Mouse (Mus musculus) liver, embryonic 13.5 days (tissue): ENCODE results near the gene Wdr83. TPM values are rescaled to one million over a fixed set of nuclear protein-coding genes. Genes with fewer than 3 reads are reported as not detected.

Experiments
- ATAC-seq: fragments of 200-750 bp; cut with Nextera tagmentation; 2 replicates; pipeline ENCODE4 v1.8.0; 2017; ENCODE audit warnings: low read depth, mild to moderate bottlenecking, moderate number of reproducible peaks, moderate library complexity
- DNase-seq: peaks from one replicate; pipeline ENCODE4 v3.0.0; 2022
- H3K27ac ChIP-seq: fragments of 300-500 bp; sonication (generic); 2 replicates; pipeline ENCODE4 v1.5.1; 2015; ENCODE audit warnings: moderate library complexity, mild to moderate bottlenecking, inconsistent platforms
- H3K27me3 ChIP-seq: fragments of 300-500 bp; sonication (generic); 2 replicates; pipeline ENCODE4 v1.6.1; 2015; ENCODE audit warnings: mild to moderate bottlenecking, inconsistent platforms
- H3K36me3 ChIP-seq: fragments of 300-500 bp; sonication (generic); 2 replicates; pipeline ENCODE4 v1.6.1; 2015; ENCODE audit warnings: mild to moderate bottlenecking, inconsistent platforms
- H3K4me1 ChIP-seq: fragments of 300-500 bp; sonication (generic); replicated peaks from 2 replicates; pipeline ENCODE4 v1.6.1; 2015; ENCODE audit warnings: inconsistent platforms
- H3K4me2 ChIP-seq: fragments of 300-500 bp; sonication (generic); 2 replicates; pipeline ENCODE4 v1.6.1; 2015; ENCODE audit warnings: inconsistent platforms, mild to moderate bottlenecking, moderate library complexity
- H3K4me3 ChIP-seq: fragments of 300-500 bp; sonication (generic); replicated peaks from 2 replicates; pipeline ENCODE4 v1.5.1; 2015; ENCODE audit warnings: mild to moderate bottlenecking, inconsistent platforms
- H3K9ac ChIP-seq: fragments of 300-500 bp; sonication (generic); 2 replicates; pipeline ENCODE4 v1.6.1; 2015; ENCODE audit warnings: mild to moderate bottlenecking, inconsistent platforms
- H3K9me3 ChIP-seq: fragments of 300-500 bp; sonication (generic); replicated peaks from 2 replicates; pipeline ENCODE4 v1.6.1; 2016; ENCODE audit warnings: inconsistent platforms
- WGBS: fragments of 180-500 bp; shearing (Covaris S2); methylation state at CpG from one replicate; pipeline ENCODE4 v1.1.7; 2015; ENCODE audit not compliant: insufficient replicate concordance; 5-methylcytosine and 5-hydroxymethylcytosine counted together
- polyA plus RNA-seq: library from polyadenylated mRNA; unstranded; fragments of >200 nt; fragmentation: Nextera tagmentation; extraction: Ambion mirVana; gene quantifications from 2 replicates; pipeline ENCODE4 v1.2.1, GENCODE M21; 2015

Wdr83 gene
- polyA plus RNA-seq, 1 experiment from 2014 or later, result 28.1 TPM

DNA sequence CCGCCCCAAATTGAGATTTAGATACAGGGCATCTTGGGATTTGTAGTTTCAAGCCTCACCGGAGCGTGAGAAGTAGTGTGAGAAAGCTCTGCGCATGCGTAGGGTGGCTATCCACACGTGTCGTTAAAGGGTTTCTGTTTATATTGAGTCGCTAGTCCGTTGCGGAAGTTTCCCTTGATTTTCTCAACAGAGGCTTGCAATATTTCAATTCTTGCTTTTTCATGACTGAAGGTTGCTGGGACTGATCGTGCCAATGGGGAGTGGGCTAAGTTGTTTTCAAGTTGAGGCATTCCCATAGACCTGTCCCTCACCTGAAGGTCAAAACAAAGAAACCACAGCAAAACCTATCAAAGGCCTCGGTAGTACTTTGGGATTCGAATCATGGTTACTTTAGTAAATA lies 46.3 kb downstream of the Wdr83 start:
- ATAC-seq (no peak), DNase-seq (peak; percentile 61)
- peak overlapping the region; percentile 93 for H3K4me2 ChIP-seq
- WGBS, result under 1% methylated on average over 13 of the region's 13 CpGs
- peaks cover 60% of the 10 kb centered on the region for H3K4me1 ChIP-seq
- peak overlapping the region; percentile 81 for H3K9ac ChIP-seq
- peak overlapping the region; percentile 88 for H3K27ac ChIP-seq
- no peaks in the 10 kb centered on the region for H3K9me3 ChIP-seq
- H3K4me3 ChIP-seq, result peak overlapping the region; percentile 86
- no peaks in the 10 kb centered on the region for H3K27me3 ChIP-seq
- peaks cover 44% of the 10 kb centered on the region for H3K36me3 ChIP-seq

DNA sequence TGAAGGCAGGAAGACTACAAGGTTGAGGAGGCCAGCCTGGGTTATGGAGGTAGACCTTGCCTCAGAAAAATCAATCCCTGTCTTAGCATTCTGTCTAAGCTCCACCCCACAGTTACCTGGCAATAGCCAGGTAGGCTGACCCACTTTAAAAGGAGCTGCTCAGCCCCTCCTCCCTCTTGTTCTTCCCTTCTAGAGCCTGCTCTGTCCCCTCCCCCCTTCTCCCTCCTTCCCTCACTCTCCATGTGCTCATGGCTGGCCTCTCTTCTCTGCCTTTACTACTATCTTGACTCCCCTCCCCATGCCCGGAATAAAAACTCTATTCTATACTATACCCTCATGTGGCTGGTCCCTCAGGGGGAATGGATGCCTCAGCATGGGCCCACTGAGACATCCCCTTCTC lies 47.2 kb downstream of the Wdr83 start:
- Histone ChIP-seq H3K9me3 (no peaks in the 10 kb centered on the region), H3K4me1 (peaks cover 61% of the 10 kb centered on the region), H3K27ac (peak overlapping the region; percentile 51), H3K9ac (0 out of 2 replicates have a peak overlapping the region, but pooled peaks have one; percentile 29), H3K36me3 (peaks cover 50% of the 10 kb centered on the region), H3K4me2 (peak overlapping the region; percentile 93), H3K4me3 (no peak overlapping the region), H3K27me3 (no peaks in the 10 kb centered on the region)
- ATAC-seq (no peak), DNase-seq (no peak)
- 41% methylated on average over 1 of the region's 1 CpGs for WGBS

DNA sequence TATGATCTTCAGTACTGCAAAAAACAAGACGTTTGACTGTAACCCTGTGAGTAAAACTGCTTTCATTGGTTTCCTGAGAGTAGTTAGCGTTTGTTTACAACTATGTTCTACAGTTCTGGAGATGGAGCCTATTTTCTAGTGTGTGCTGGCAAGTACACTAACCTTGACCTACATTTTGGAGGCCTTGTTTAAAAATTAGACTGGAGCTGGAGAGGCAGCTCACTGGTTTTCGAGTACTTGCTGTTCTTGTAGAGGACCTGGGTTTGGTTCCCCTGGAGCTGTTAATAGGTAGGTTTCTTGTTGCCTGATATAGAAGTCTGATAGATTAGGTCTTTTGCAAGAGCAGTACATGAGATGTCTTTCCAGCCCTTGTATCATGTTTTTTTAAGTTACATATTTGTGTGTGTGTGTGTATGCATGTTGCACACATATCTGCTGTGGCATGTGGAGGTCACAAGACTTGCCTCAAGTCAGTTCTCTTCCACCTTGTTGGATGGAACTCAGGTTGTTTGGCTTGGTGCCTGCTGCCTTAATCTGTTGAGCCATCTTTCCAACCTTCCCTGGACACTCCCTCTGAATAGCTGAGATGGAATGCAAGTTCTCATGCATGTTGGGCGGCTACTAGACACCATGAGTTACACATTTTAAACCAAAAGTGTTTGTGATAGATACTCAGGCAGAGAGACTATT lies 48.3 kb downstream of the Wdr83 start:
- Histone ChIP-seq H3K4me3 (no peak overlapping the region), H3K9ac (0 out of 2 replicates have a peak overlapping the region, but pooled peaks have one; percentile 12), H3K36me3 (peaks cover 55% of the 10 kb centered on the region), H3K27ac (0 out of 2 replicates have a peak overlapping the region, but pooled peaks have one; percentile 35), H3K9me3 (no peaks in the 10 kb centered on the region), H3K4me2 (no peak overlapping the region), H3K27me3 (no peaks in the 10 kb centered on the region), H3K4me1 (peaks cover 63% of the 10 kb centered on the region)
- ATAC-seq, result no peak
- DNase-seq, result no peak
- 73% methylated on average over 4 of the region's 4 CpGs for WGBS

DNA sequence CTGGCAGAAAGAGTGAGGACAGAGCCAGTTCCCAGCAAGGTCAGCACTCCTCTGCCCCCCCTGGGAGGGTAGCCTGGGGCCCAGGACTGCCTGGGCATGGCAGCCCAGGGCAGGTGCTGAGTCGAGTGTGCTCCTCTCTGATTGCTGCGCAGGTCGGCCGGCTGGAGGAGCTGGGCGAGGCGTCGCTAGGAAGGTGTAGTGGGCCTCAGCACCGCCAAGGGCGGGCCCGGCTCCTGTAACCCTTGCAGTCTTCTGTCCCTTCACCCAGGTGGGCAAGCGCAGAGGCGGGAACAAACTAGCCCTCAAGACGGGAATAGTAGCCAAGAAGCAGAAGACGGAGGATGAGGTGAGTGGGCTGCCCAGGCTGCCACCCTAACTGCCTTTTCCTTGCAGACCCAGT lies 51.8 kb downstream of the Wdr83 start:
- peaks cover 55% of the 10 kb centered on the region for H3K36me3 ChIP-seq

DNA sequence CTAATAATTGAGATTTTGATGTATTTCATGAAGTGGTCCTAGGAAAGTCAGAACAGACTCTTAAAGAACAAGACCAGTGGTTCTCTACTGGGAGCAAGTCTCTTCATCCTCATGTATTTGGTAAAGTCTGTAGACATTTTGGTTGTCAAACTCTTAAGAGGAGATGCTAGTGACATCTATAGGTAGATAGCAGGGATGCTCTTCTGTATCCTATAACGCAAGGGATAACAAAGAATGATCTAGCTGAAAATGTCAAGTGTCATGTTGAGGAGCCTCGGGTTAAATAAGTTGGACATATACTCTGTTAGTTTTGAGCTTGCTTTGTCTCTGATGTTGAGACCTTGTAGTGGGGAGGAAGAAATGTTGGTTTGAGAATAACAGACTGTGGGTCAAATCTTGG lies 53.2 kb downstream of the Wdr83 start:
- Histone ChIP-seq H3K36me3 (peaks cover 55% of the 10 kb centered on the region), H3K4me3 (peak overlapping the region; percentile 100), H3K9ac (peak overlapping the region; percentile 100), H3K27me3 (no peaks in the 10 kb centered on the region), H3K4me1 (peaks cover 61% of the 10 kb centered on the region), H3K9me3 (no peaks in the 10 kb centered on the region), H3K4me2 (peak overlapping the region; percentile 92), H3K27ac (peak overlapping the region; percentile 97)
- DNase-seq (no peak), ATAC-seq (no peak)
- 22% methylated on average over 2 of the region's 2 CpGs for WGBS

More for the DNA sequence above, 51.8 kb downstream of the Wdr83 start:
- Histone ChIP-seq H3K9me3 (no peaks in the 10 kb centered on the region), H3K4me2 (peak overlapping the region; percentile 92), H3K4me1 (peaks cover 64% of the 10 kb centered on the region), H3K4me3 (peak overlapping the region; percentile 100), H3K9ac (peak overlapping the region; percentile 100; the same call in 1 of the 2 replicates), H3K27ac (peak overlapping the region; percentile 97; the same call in 1 of the 2 replicates), H3K27me3 (no peaks in the 10 kb centered on the region)
- WGBS, result 85% methylated on average over 14 of the region's 14 CpGs
- DNase-seq (no peak), ATAC-seq (no peak)

DNA sequence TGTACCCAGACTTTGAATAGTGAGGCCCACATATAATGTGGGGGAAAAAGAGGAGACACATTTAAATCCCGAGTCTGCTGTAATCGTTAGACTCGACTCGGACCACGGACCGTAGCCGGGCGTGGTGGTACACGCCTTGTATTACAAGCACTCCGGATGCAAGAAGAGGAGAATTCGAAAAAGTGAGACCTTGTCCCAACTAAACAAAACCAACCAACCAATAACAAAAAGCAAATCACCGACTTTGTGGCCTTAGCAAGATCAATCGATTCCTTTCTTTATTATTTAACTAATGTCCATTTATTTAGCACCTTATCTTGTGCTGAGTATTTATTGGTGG lies 53.6 kb downstream of the Wdr83 start:
- Histone ChIP-seq H3K9me3 (no peaks in the 10 kb centered on the region), H3K4me2 (peak overlapping the region; percentile 92), H3K4me3 (peak overlapping the region; percentile 100), H3K27ac (peak overlapping the region; percentile 97), H3K9ac (peak overlapping the region; percentile 100), H3K36me3 (peaks cover 55% of the 10 kb centered on the region), H3K27me3 (no peaks in the 10 kb centered on the region), H3K4me1 (peaks cover 59% of the 10 kb centered on the region)
- no peak for ATAC-seq
- no peak for DNase-seq
- under 1% methylated on average over 13 of the region's 13 CpGs for WGBS

DNA sequence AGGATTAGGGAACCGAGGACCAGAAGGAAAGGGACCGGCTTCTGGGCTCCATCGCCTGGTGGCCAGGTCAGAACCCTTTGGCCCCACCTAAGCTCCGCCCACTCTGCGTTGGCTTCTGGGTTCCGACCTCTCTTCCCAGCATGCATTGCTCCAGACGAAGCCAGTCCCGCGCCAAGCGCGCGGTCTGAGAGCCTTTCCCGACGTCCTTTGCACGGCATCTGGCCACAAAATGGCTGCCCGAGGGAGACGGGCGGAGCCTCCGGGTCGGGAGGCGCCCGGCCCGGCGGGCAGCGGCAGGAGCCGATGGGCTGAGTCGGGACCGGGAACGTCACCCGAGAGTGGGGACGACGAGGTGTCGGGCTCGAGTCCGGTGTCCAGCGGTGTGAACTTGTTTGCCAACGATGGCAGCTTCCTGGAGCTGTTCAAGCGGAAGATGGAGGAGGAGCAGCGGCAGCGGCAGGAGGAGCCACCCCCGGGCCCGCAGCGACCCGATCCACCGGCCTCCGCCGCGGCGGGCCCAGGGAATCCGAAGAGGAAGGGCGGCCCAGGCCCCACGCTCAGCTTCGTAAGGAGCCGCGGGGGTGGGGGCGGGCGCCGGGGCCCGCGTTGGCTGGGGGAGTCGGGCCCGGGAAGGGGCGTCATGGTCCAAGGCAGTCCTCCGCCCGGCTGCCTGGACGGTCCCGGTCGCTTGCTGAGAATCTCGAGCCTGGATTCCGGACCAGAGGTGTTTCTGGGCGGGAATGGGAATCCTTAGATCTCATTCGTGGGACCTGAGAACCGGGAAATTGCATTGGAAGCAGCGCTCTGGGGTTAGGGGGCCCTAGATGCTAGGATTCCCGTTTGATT lies 54.2 kb downstream of the Wdr83 start, which contains the start of gene Trir:
TSS of gene Trir (plus strand) at position 154 of the 846 bp plus-strand sequence.
- Histone ChIP-seq H3K4me2 (peak within 1 kb of the TSS; percentile 92), H3K27me3 (no peaks in the 10 kb centered on the region), H3K36me3 (peaks cover 55% of the 10 kb centered on the region), H3K27ac (peak within 1 kb of the TSS; percentile 97), H3K4me3 (peak within 1 kb of the TSS; percentile 100), H3K9ac (peak within 1 kb of the TSS; percentile 100), H3K9me3 (no peaks in the 10 kb centered on the region), H3K4me1 (peaks cover 55% of the 10 kb centered on the region)
- ATAC-seq (peak; percentile 80), DNase-seq (peak; percentile 97)
- WGBS, result under 1% methylated on average over 73 of the region's 75 CpGs

DNA sequence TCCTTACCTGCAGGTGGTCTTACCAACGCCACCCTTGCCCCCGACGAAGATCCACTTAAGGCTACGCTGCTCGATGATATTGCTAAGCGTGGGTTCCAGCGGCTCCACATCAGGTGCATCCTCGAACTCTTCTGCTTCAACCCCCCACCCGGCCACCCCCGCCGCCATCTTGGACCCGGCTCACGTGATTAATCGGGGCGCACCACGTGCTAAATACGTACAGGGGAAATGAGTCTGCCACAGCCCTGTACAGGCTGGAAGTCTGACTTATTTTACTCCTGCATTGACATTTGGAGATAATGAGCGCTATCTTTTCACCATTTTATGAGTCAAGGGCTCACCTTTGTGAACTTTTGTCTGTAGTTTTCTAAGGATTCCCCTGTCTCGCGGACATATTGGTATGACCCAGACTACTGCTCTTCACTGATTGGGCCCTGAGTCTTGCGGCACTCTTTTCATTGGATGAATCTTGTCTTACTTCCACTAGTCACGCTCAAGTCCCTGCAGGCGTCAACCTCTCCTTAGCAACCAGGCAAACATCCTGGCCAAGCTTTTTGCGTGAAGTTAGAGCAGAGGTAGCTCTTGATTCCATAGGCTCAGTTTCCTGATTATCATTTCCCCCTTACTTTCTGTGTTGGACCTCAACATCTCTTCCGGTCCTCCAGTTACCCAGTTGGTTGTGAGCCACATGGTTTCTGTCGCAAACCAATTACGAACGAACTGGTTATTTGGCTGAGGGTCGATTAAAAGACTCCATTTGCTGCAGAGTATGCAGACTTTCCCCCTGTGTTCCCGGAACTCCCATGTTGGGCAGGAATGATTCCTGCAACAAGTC lies 55.8 kb downstream of the Wdr83 start, which contains the start of gene Asna1:
TSS of gene Asna1 (minus strand) at position 184 of the 835 bp plus-strand sequence.
- H3K9me3 ChIP-seq, result no peaks in the 10 kb centered on the region
- WGBS, result 2% methylated on average over 30 of the region's 30 CpGs
- peak within 1 kb of the TSS; percentile 92 for H3K27ac ChIP-seq
- peak; percentile 77 for DNase-seq
- peaks cover 54% of the 10 kb centered on the region for H3K4me1 ChIP-seq
- no peaks in the 10 kb centered on the region for H3K27me3 ChIP-seq
- H3K9ac ChIP-seq, result peak within 1 kb of the TSS; percentile 100
- peak within 1 kb of the TSS; percentile 100 for H3K4me3 ChIP-seq
- H3K4me2 ChIP-seq, result peak within 1 kb of the TSS; percentile 92
- peaks cover 56% of the 10 kb centered on the region for H3K36me3 ChIP-seq
- peak; percentile 82 for ATAC-seq
